Comparison of ENCODE assay signal across 14 mouse cellular contexts in genomic region chr17:28858205-28858604, GRCm38 (mm10). TPM values are rescaled to one million over a fixed set of nuclear protein-coding genes. Genes with fewer than 3 reads are reported as not detected.
DNase-seq lines count a peak whose midpoint lies in the region; ATAC-seq and TF ChIP-seq lines count a peak whose summit lies in the region.
"Had no signal": no experiment of that assay in that cellular context is flagged by ENCODE, and none has a peak within 500 bp of the region (broad histone marks: within the 10 kb centered on the region; RNA-seq: fewer than 3 reads in every experiment).

TSS of gene Pnpla1 (plus strand) at chr17:28858411.

- H3K4me1 ChIP-seq in kidney, postnatal 0 days (replicated peaks; ENCODE audit: insufficient read depth, low read length) = no peaks in the 10 kb centered on the region

- no peak within 1 kb of the TSS for H3K9ac ChIP-seq in kidney, postnatal 0 days (ENCODE audit: low read depth, low read length)
- H3K9ac ChIP-seq: liver, embryonic 14.5 days had no signal

- no peak within 1 kb of the TSS for H3K27ac ChIP-seq in kidney, postnatal 0 days
- H3K27ac ChIP-seq: liver, embryonic 14.5 days had no signal

- H3K36me3 ChIP-seq in kidney, postnatal 0 days (ENCODE audit: insufficient read depth, low read length) = no peaks in the 10 kb centered on the region

- TF ChIP-seq CTCF in kidney, postnatal 0 days (IDR thresholded peaks at IDR 0.05; ENCODE audit: low read depth) = no peak

- ATAC-seq in kidney, postnatal 0 days (replicated peaks; ENCODE audit: low FRiP score, low read depth) = peak; percentile 29; the same call in 1 of the 2 replicates
- peak; percentile 35 for ATAC-seq in granulocyte monocyte progenitor cell, adult 5-6 weeks (replicated peaks; ENCODE audit: poor library complexity, severe bottlenecking)
- no peak for ATAC-seq in cerebellum, adult (ENCODE audit: insufficient number of reproducible peaks, low FRiP score, low TSS enrichment)
- ATAC-seq: activated CD4-positive, CD25-positive, alpha-beta regulatory T cell, adult 4 months; midbrain, embryonic 16.5 days had no signal

- H3K27me3 ChIP-seq in kidney, postnatal 0 days (ENCODE audit: insufficient read depth, low read length) = no peaks in the 10 kb centered on the region
- H3K27me3 ChIP-seq: CH12.LX had no signal

- WGBS in kidney, postnatal 0 days = 36% methylated on average over 12 of the region's 12 CpGs

- H3K9me3 ChIP-seq in kidney, postnatal 0 days (replicated peaks; ENCODE audit: low read length) = peaks cover 5% of the 10 kb centered on the region; the same call in 1 of the 2 replicates

- H3K4me2 ChIP-seq in kidney, postnatal 0 days (ENCODE audit: low read length) = no peak within 1 kb of the TSS

- no peak for DNase-seq in kidney, postnatal 0 days (ENCODE audit: low spot score)
- DNase-seq in kidney, adult 11 months = no peak
- DNase-seq in ZHBTc4 (ENCODE audit: low read depth, low spot score) = peak; percentile 74
- peak; percentile 57 for DNase-seq in lung, postnatal 36 days
- DNase-seq in ovary, adult 18-20 months (ENCODE audit: low spot score) = no peak
- DNase-seq in T-cell, adult 2 months (ENCODE audit: low spot score) = no peak
- DNase-seq: embryo, embryonic 11 days; kidney, adult 2 months had no signal

- no peak within 1 kb of the TSS for H3K4me3 ChIP-seq in kidney, postnatal 0 days (replicated peaks; ENCODE audit: low read depth, low read length)

RNA-seq across cellular contexts. Expression of gene Pnpla1, which starts in this region (rescaled TPM):
- polyA plus RNA-seq in kidney, postnatal 0 days (2015; fragmentation: Nextera tagmentation; extraction: Ambion mirVana) = not detected in 2 replicates
- not detected in 2 replicates for total RNA-seq in granulocyte monocyte progenitor cell, adult 5-6 weeks (2014; fragmentation: Nextera tagmentation)
- total RNA-seq in granulocyte monocyte progenitor cell, adult 5-6 weeks (2017) = under 0.01 and 0.13 TPM in 2 replicates
- total RNA-seq: CH12.LX had no signal
- polyA plus RNA-seq: activated CD4-positive, CD25-positive, alpha-beta regulatory T cell, adult 4 months; kidney, adult 2 months; midbrain, embryonic 16.5 days had no signal

Comparison
In these comparisons a context has a peak if more than half of its experiments do, and no peak if none do; other contexts are left out.
1. Peak in ATAC-seq in kidney, postnatal 0 days; RNA of the gene not detected or under 1 TPM.
2. Peak in ATAC-seq in granulocyte monocyte progenitor cell, adult 5-6 weeks; RNA of the gene not detected or under 1 TPM.
3. DNase-seq: peak in ZHBTc4 (single experiment) and lung, postnatal 36 days (single experiment); none in kidney, postnatal 0 days (single experiment), kidney, adult 11 months (single experiment), ovary, adult 18-20 months (single experiment) and T-cell, adult 2 months (single experiment).